Mouse (Mus musculus) embryonic fibroblast, embryonic 13.5 days (primary cell): ENCODE measurements around the gene Pheta1.

Experiments
- CTCF ChIP-seq: IDR thresholded peaks from 2 replicates; pipeline ENCODE4 v1.5.1; 2011; ENCODE audit warnings: mild to moderate bottlenecking, control low read depth, low read length, moderate library complexity, borderline replicate concordance; ENCODE audit not compliant: insufficient read depth
- POLR2A ChIP-seq: IDR thresholded peaks from 2 replicates; pipeline ENCODE4 v1.6.1; 2011; ENCODE audit warnings: low read depth, mild to moderate bottlenecking, control low read depth, low read length, moderate library complexity

DNA sequence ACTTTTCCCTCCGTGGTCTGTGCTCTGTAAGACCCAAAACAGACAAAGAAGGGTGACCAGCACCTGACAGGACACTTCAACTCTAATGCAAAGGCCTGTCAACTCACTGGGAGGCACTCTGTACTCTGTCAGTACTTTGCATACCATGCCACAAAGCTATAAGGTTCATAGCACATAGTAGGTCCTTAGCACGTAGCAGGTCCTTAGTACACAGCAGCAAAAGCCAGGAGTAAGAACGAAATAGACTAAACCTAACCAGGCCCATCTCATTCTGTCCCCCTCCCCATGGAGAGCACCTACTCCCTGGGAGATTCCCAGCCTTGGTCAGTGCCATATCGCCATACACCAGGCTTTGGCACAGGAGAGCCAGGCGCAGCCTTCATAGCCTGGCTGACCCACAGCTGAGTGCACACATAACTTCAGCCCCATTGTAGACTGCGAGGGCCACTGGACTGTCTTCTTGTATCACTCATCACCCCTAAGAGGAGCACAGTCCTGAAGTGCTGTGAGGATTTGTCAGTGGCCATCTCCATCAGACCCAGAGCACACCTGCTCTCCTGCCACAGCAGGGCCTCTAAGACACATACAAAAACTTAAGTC, 17.7 kb upstream of the Pheta1 start:
- TF ChIP-seq CTCF (no peak), POLR2A (no peak)
